Mouse (Mus musculus): ENCODE measurements around the gene Depp1.

The Depp1 gene

GRCm38 (mm10) chr6:116651437-116652118 lies 1.2 kb downstream of the Depp1 start:
- DNase-seq = no peak

GRCm38 (mm10) chr6:116653191-116653590 lies 2.8 kb downstream of the Depp1 start:
- DNase-seq = no peak

GRCm38 (mm10) chr6:116653684-116654454 lies 3.5 kb downstream of the Depp1 start:
- DNase-seq = no peak

GRCm38 (mm10) chr6:116663364-116663763 lies 13.0 kb downstream of the Depp1 start:
- DNase-seq = no peak

GRCm38 (mm10) chr6:116664031-116664430 lies 13.6 kb downstream of the Depp1 start:
- DNase-seq = no peak

GRCm38 (mm10) chr6:116664830-116665229 lies 14.4 kb downstream of the Depp1 start:
- no peak for DNase-seq

GRCm38 (mm10) chr6:116666085-116666750 lies 15.8 kb downstream of the Depp1 start:
- DNase-seq = no peak

- no peak for DNase-seq
Measured at GRCm38 (mm10) chr6:116666892-116667291, 16.5 kb downstream of the Depp1 start.

- no peak for DNase-seq
Measured at GRCm38 (mm10) chr6:116667382-116667781, 17.0 kb downstream of the Depp1 start.

- DNase-seq = no peak
Measured at GRCm38 (mm10) chr6:116668682-116669470, 18.5 kb downstream of the Depp1 start.

GRCm38 (mm10) chr6:116670144-116670543 lies 19.7 kb downstream of the Depp1 start:
- no peak for DNase-seq

GRCm38 (mm10) chr6:116671031-116671430 lies 20.6 kb downstream of the Depp1 start:
- no peak for DNase-seq

GRCm38 (mm10) chr6:116671768-116672167 lies 21.4 kb downstream of the Depp1 start:
- no peak for DNase-seq

GRCm38 (mm10) chr6:116672349-116672748 lies 21.9 kb downstream of the Depp1 start:
- no peak for DNase-seq

- DNase-seq = peak; percentile 42
Measured at GRCm38 (mm10) chr6:116673471-116674282, 23.3 kb downstream of the Depp1 start, which contains the start of gene Rassf4. Gene Rassf4 (minus strand): TSS chr6:116673952.

- no peak for DNase-seq
Measured at GRCm38 (mm10) chr6:116674283-116674886, 24.0 kb downstream of the Depp1 start.

GRCm38 (mm10) chr6:116676355-116676913 lies 26.0 kb downstream of the Depp1 start:
- DNase-seq = no peak

GRCm38 (mm10) chr6:116677321-116677720 lies 26.9 kb downstream of the Depp1 start:
- no peak for DNase-seq

- DNase-seq = no peak
Measured at GRCm38 (mm10) chr6:116679563-116680288, 29.3 kb downstream of the Depp1 start.

- DNase-seq = no peak
Measured at GRCm38 (mm10) chr6:116682317-116682716, 31.9 kb downstream of the Depp1 start.

Measured in cerebellum, adult 11-12 months (tissue).